Mouse (Mus musculus) gastrocnemius, postnatal 25 days (tissue): Measurements from ENCODE around the gene Capn15. TPM values are rescaled to one million over a fixed set of nuclear protein-coding genes. Genes with fewer than 3 reads are reported as not detected.

Source experiments
- DNase-seq: peaks from one replicate; pipeline ENCODE4 v3.0.0; 2022
- total RNA-seq, 2 experiments: library from RNA; stranded (reverse); gene quantifications; 1 replicate in 1 of 2; 2 replicates in 1 of 2; pipeline ENCODE4 v1.2.3; 2021

The Capn15 gene
- total RNA-seq, 2 experiments from 2014 or later: 5.6 to 6.8 TPM

GRCm38 (mm10) chr17:25919786-25920642 lies 65.6 kb downstream of the Capn15 start:
- DNase-seq: peak; percentile 100

GRCm38 (mm10) chr17:25919144-25919785 lies 66.3 kb downstream of the Capn15 start, which contains the start of gene Rab40c:
Gene Rab40c (minus strand): TSS chr17:25919727.
- DNase-seq: no peak

- no peak for DNase-seq
Observed at GRCm38 (mm10) chr17:25918037-25918750, 67.4 kb downstream of the Capn15 start.

GRCm38 (mm10) chr17:25916931-25917647 lies 68.5 kb downstream of the Capn15 start:
- DNase-seq: no peak

- DNase-seq: no peak
Observed at GRCm38 (mm10) chr17:25914295-25914694, 71.3 kb downstream of the Capn15 start.

- DNase-seq: no peak
Observed at GRCm38 (mm10) chr17:25913877-25914275, 71.7 kb downstream of the Capn15 start.

- no peak for DNase-seq
Observed at GRCm38 (mm10) chr17:25913186-25913876, 72.3 kb downstream of the Capn15 start.

GRCm38 (mm10) chr17:25911816-25912215 lies 73.8 kb downstream of the Capn15 start:
- no peak for DNase-seq

Other genes with a start within 250 kb of the Capn15 start
- not detected for gene Mslnl, start 249.8 kb downstream of the Capn15 start, total RNA-seq
- under 1 TPM; 0.43 to 0.62 TPM for gene Msln, start 231.4 kb downstream of the Capn15 start, total RNA-seq
- 10 to 100 TPM; 28.9 to 30.8 TPM for gene Narfl, start 212.0 kb downstream of the Capn15 start, total RNA-seq
- 10 to 100 TPM in 1 of 2 experiments, 1 to 10 TPM in 1; 9.0 to 10.5 TPM for gene Haghl, start 200.1 kb downstream of the Capn15 start, total RNA-seq
- not detected for gene Ccdc78, start 199.2 kb downstream of the Capn15 start, total RNA-seq
- gene Fam173a, start 192.9 kb downstream of the Capn15 start, total RNA-seq: 10 to 100 TPM; 35.0 to 38.5 TPM
- gene AC134908.4, start 190.1 kb downstream of the Capn15 start, total RNA-seq: not detected
- 10 to 100 TPM; 48.4 to 72.2 TPM for gene Metrn, start 188.7 kb downstream of the Capn15 start, total RNA-seq
- 1 to 10 TPM; 1.5 to 1.7 TPM for gene Fbxl16, start 176.7 kb downstream of the Capn15 start, total RNA-seq
- gene Wdr24, start 162.2 kb downstream of the Capn15 start, total RNA-seq: 10 to 100 TPM in 1 of 2 experiments, 1 to 10 TPM in 1; 9.3 to 10.5 TPM
- gene Jmjd8, start 156.9 kb downstream of the Capn15 start, total RNA-seq: 10 to 100 TPM; 14.3 to 18.9 TPM
- gene Stub1, start 152.4 kb downstream of the Capn15 start, total RNA-seq: 10 to 100 TPM; 76.9 to 84.4 TPM
- gene Rhbdl1, start 148.5 kb downstream of the Capn15 start, total RNA-seq: 10 to 100 TPM; 18.3 to 20.8 TPM
- 10 to 100 TPM; 13.8 to 16.5 TPM for gene Gm20683, start 144.0 kb downstream of the Capn15 start, total RNA-seq
- gene Rhot2, start 140.9 kb downstream of the Capn15 start, total RNA-seq: 10 to 100 TPM; 54.4 to 76.1 TPM
- gene Wdr90, start 124.3 kb downstream of the Capn15 start, total RNA-seq: 1 to 10 TPM; 1.2 to 2.1 TPM
- 100 to 1,000 TPM; 102 to 114 TPM for gene Mcrip2, start 117.0 kb downstream of the Capn15 start, total RNA-seq
- 10 to 100 TPM; 31.9 to 37.0 TPM for gene Mettl26, start 110.7 kb downstream of the Capn15 start, total RNA-seq
- gene Wfikkn1, start 104.9 kb downstream of the Capn15 start, total RNA-seq: under 1 TPM; 0.35 to 0.36 TPM
- gene Rab40c, start 66.1 kb downstream of the Capn15 start, total RNA-seq: 10 to 100 TPM in 1 of 2 experiments, 1 to 10 TPM in 1; 8.7 to 11.0 TPM
- 10 to 100 TPM; 30.0 to 31.9 TPM for gene Pigq, start 40.9 kb downstream of the Capn15 start, total RNA-seq
- not detected for gene Nhlrc4, start 40.8 kb downstream of the Capn15 start, total RNA-seq
- gene A930017K11Rik, start 33.2 kb downstream of the Capn15 start, total RNA-seq: not detected
- gene Rab11fip3, start 83.8 kb upstream of the Capn15 start, total RNA-seq: 10 to 100 TPM; 54.9 to 71.5 TPM
- 1 to 10 TPM; 2.8 to 3.2 TPM for gene Decr2, start 104.5 kb upstream of the Capn15 start, total RNA-seq
- 1 to 10 TPM; 1.2 to 1.7 TPM for gene Nme4, start 109.8 kb upstream of the Capn15 start, total RNA-seq
- 1 to 10 TPM in 1 of 2 experiments, under 1 TPM in 1; 0.87 to 1.2 TPM for gene Tmem8, start 127.5 kb upstream of the Capn15 start, total RNA-seq
- gene Mrpl28, start 137.7 kb upstream of the Capn15 start, total RNA-seq: 10 to 100 TPM; 62.0 to 62.3 TPM
- 10 to 100 TPM; 10.8 to 17.2 TPM for gene Axin1, start 152.9 kb upstream of the Capn15 start, total RNA-seq
- gene Pdia2, start 213.3 kb upstream of the Capn15 start, total RNA-seq: not detected
- gene Rgs11, start 217.2 kb upstream of the Capn15 start, total RNA-seq: 1 to 10 TPM in 1 of 2 experiments, under 1 TPM in 1; 0.54 to 1.2 TPM
- gene Arhgdig, start 222.0 kb upstream of the Capn15 start, total RNA-seq: 1 to 10 TPM; 1.2 to 2.2 TPM